Mouse (Mus musculus): ENCODE measurements around the gene Meiob.

GRCm38 (mm10) chr17:24766266-24766875 lies 37.7 kb upstream of the Meiob start:
- TF ChIP-seq CTCF (IDR thresholded peaks at IDR 0.05; ENCODE audit: borderline replicate concordance, insufficient read depth, low read length) = no peak
- TF ChIP-seq POLR2A (IDR thresholded peaks at IDR 0.05; ENCODE audit: low read depth, low read length) = no peak
